Mouse (Mus musculus) cerebellum, adult 18-20 months (tissue): ENCODE results near the gene Mtln.

Source experiments
- DNase-seq, 2 experiments: peaks; one replicate each; pipeline ENCODE4 v3.0.0; 2021

Gene Mtln

GRCm38 (mm10) chr2:127791919-127792603 is at the start of gene Mtln:
Mtln (minus strand) TSS chr2:127792488.
- DNase-seq: peak; percentile 90 to 93

DNA sequence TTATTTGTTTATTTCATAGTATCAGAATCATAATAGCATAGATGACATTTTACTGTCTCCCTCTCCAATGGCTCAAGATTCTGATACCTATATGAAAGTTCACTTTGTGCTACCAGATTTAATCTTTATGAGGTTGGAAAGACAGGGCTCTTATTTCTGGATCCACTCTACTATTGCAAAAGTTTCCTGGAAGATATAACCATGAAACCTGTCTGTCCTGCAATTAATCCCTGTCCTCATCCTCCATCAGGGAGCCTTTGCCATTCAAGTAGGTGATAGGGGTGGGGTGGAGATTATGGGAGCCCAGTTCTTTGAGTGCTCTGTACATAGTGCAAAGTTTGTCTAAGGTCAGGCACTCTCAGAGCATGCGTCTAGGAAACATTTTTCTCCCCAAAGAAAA is 49.1 kb upstream of the Mtln start:
- DNase-seq: no peak

DNA sequence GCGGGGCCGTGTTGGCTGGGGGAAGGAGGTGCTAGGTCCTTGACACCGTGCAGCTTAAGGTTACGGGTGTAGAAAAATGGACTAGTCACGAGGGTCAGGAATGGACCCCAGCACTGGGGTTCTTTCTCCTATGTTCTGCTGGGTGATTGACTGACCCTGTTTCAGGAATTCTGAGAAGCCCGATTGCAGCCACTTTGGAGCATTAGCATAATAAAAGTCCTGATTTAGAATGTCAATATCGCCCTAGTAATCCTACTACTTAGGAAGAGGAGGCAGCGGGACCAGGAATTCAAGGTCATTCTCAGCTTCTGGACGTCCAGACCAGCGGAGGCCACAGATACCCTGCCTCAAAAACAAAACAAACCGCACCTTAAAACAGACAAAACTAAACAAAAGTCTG is 47.1 kb upstream of the Mtln start:
- no peak for DNase-seq

DNA sequence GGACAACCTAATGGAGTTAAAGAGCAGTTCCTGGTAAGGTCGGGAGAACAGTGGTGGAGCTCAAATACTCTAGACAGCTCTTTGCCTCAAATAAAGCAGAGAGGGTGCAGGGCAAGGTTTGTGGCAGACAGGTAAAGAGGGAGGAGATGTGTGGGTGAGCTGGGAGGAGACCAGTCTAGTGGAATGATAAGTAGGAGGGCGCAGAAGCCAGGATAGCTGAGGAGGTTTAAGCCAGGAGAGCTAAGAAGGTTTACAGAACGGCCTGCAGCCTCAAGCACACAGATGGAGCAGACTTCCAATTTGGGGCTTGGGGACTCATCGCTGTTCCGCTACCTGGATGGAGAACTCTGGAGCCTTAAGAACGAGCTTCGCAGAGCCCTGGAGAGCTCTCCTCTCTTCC is 46.3 kb upstream of the Mtln start, which contains the start of gene Acoxl:
TSS of gene Acoxl (plus strand) at position 301 of the 400 bp plus-strand sequence.
- DNase-seq: no peak

- no peak for DNase-seq
These were observed 40.5 kb upstream of the Mtln start for GRCm38 (mm10) chr2:127832833-127833190.

- no peak for DNase-seq
These were observed 40.0 kb upstream of the Mtln start for GRCm38 (mm10) chr2:127832103-127832832.

- DNase-seq: peak; percentile 93 to 95
These were observed 39.3 kb upstream of the Mtln start, which contains the start of gene Bub1 for GRCm38 (mm10) chr2:127831401-127832102. Bub1 (minus strand) TSS chr2:127831865.

- DNase-seq: no peak
These were observed 2.5 kb downstream of the Mtln start for GRCm38 (mm10) chr2:127789651-127790270.

- no peak for DNase-seq
These were observed 3.1 kb downstream of the Mtln start for GRCm38 (mm10) chr2:127789138-127789537.

DNA sequence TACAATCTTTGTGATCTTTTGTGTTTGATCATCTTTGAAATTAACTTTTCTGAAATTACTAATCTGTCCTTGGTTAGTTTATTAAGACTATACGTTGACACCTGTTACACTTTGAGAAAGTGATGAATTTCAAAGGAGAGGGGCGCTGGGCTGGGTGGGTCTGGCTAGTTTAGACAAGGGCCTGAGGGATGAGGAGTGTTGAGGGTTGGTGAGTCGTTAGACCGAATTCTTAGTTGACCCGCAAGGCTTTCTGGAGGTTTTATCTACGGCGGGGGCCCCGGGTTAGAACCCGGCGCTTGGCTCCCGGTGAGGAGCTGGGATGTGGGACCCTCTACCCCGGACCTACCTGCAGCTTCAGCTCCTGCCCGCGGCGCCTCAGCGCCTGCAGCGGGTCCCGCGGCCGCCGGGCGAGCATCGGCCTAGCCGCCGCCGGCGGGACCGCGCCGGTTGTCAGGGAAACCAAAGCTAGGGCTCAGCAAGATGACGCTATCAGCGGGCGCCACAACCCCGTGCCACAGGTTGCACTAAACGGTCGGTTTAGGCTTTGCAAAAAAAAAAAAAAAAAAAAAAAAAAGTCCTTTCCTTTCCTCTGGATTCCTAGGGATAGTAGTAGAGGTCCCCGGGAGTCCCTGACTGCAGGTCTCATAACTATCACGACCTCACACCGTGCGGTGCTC is 3.7 kb downstream of the Mtln start, which contains the start of gene Nphp1:
TSS of gene Nphp1 (minus strand) at position 458 of the 677 bp plus-strand sequence.
- peak; percentile 82 to 86 for DNase-seq

DNA sequence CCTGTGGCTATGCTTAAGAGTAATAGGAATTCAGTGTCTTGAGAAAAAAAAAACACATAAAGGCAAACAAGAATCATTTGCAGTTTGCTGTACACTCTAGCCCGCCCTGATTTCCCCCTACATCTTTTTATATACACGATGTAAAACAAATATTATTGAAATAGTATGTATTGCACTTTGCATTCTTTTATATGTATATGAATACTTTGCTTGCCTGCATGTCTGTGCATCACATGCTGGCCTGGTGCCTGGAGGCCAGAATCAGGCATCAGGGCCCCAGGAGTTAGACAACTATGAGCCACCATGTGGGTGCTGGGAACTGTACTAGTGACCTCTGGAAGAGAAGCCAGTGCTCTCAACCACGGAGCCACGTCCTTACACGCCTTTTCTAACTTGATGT is 5.1 kb downstream of the Mtln start:
- DNase-seq: no peak

DNA sequence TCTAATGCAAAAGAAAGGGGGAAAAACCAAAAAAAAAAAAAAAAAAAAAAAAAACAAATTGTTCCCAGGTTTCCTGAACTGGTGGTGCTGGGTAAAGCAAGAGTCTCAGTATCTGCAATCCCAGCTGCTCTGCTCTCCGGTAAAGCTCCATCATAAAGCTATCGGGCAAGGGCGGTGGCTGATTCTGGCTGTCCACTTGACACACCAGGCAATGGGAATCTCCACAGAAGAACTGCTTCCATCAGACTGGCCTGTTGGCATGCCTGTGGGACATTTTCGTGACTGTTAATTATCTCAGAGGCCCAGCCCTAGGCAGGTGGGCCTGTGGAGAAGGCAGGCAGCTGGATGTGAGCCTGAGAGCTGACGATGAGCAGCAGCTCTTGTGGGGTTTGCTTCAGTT is 13.8 kb downstream of the Mtln start:
- no peak for DNase-seq

DNA sequence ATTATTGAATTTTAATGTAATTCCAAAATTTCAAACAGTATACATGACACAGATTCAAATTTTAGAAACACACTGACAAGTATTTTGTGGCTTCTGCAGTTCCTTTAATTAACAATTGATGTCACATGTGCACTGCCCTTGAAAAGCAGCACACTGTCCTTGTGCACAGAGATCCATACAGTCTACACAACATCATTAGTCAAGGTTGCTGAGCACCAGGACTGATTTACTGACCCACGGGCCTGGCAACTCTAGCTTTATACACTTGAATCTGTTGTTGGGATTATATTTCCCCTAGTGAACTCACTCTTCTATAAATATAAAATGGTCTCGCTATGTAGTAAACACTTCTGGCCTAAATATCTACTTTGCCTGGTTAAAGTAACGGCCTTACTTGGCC is 17.3 kb downstream of the Mtln start:
- DNase-seq: no peak

DNA sequence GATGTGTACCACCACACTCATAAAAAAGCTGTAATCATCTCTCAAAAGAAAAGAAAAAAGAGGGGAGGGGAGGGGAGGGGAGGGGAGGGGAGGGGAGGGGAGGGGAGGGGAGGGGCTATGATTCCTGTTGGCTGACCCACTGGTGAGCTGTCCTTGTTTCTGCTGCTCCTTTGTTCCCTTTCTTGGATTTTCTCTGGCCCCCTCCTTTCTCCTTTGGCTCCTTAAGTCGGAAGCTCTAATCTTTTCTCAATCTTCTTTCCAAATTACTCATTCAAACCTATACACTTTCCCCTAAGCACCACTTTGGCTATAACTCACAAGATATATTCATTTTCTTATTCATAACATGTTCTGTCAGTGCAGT is 17.7 kb downstream of the Mtln start:
- DNase-seq: no peak

- DNase-seq: no peak
These were observed 18.2 kb downstream of the Mtln start for GRCm38 (mm10) chr2:127773938-127774577.

DNA sequence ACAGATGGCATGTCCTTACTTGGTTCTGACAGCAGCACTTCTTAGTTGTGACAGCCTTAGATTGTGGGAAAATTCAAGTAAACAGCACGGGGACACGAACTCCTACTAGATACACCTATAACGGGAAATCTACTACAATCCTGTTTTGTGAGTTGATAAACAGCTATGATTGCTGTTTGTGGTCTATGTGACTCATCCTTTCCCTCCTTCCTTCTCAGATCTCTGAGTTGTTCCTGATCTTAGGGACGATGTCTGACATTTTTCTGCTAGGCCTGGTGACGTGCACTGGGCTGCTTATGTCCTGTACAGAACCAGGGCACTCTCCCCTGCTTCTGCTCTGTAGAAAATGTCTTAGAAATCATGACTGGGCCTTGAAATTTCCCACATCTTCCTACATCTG is 30.7 kb downstream of the Mtln start:
- no peak for DNase-seq

GRCm38 (mm10) chr2:127760429-127761000 is 31.8 kb downstream of the Mtln start:
- DNase-seq: no peak

- no peak for DNase-seq
These were observed 32.3 kb downstream of the Mtln start for GRCm38 (mm10) chr2:127760014-127760413.

DNA sequence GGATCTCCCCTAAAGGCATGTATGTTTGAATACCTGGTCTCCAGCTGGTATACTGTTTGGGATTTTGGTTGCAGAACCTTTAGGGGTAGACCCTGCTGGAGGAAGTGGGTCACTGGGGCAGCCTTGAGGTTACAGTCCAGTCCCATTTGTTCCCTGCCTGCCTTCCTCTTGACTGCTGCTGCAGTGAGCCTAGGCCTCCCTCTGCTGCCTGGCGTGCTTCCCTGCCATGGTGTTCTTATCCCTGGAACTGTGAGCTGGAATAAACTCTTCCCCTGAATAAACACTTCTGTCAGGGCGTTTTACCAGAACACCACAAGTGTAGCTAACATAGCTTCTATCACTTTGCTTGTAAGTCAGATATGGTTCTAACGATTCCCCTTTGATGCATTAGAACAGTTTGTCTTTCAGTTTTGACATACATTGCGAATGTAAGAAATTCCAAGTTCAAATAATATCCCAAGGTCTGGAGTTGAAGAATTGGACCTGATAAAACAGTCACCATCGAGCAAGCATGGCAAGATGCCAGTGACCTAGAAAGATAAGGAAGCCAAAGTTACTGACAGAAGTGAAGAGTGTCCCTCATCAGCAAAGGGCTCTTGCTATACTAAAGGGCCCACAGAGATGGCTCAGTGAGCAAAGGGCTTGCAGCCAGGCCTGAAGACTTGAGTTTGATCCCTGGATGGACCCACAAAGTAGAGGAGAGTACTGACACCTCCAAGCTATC is 33.0 kb downstream of the Mtln start:
- peak; percentile 22 to 25 for DNase-seq

DNA sequence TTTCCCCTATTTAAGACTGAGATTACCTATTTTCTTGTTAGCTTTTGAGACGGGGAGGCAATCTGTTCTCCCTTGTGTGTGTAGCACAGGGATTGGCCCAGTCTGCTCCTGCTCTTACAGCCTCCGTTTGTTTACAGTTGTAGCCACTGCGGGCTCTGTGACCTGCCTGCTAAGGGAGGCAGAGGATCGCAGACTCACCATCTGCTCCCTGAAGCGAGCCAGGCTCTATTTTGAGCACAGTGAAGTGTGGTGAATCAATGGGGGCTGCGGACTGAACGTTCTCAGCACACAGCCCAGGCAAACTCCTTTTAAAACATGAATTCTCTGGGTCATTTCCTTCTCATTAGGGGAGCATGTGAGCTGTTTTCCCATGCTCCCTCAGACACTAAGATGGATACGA is 35.1 kb downstream of the Mtln start:
- DNase-seq: peak; percentile 83 to 94

- DNase-seq: no peak
These were observed 38.2 kb downstream of the Mtln start for GRCm38 (mm10) chr2:127754113-127754512.
